Mouse (Mus musculus): ENCODE results near the gene Tmem175. TPM values are rescaled to one million over a fixed set of nuclear protein-coding genes. Genes with fewer than 3 reads are reported as not detected.

Tmem175 gene
- polyA plus RNA-seq, 1 experiment: 67.1 TPM

DNA sequence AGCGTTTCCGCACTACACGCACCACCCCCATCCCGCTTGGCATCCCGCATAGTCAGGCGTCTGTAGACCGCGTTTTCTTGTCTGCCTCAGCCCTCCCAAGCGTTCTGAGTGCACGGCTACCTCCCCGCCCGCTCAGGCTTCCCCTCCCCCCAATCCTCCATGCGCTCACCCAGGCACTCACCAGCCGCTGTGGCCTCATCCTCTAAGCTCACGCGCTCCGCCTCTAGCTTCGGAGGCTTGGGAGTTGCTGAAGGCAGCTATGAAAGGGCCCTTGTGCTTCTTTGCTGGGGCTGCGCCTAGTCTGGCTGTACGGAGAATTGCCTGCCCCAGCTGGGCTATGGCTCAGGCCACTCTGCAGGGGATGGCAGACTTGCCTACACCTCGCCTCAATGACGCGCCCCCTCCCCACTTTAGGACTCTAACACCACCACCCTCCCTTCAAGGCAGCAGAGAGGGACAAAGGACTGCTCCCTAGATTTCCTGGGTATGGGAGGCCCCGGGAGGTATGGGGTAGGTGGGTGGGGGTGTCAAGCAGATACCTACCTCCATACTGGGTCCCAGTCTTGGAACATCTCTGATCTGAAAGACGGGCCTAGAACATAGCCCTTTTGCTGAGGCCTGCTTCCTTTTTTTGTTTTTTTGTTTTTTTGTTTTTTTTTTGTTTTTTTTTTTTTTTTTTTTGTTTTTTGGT lies 48.2 kb downstream of the Tmem175 start:
- Histone ChIP-seq H3K27me3 (replicated peaks; ENCODE audit: control insufficient read depth, insufficient read depth, low read length) (no peaks in the 10 kb centered on the region), H3K4me3 (ENCODE audit: insufficient read depth, low read depth, low read length) (peak overlapping the region; percentile 36; the same call in 1 of the 2 replicates), H3K36me3 (ENCODE audit: control insufficient read depth, insufficient read depth, low read length) (no peaks in the 10 kb centered on the region), H3K27ac (ENCODE audit: insufficient read depth, low read depth, low read length) (peak overlapping the region; percentile 90), H3K4me1 (ENCODE audit: control insufficient read depth, insufficient read depth, low read length) (peaks cover 22% of the 10 kb centered on the region)
- TF ChIP-seq CTCF (conservative IDR thresholded peaks at IDR 0.05; ENCODE audit: insufficient read depth, insufficient read length, low read depth, low read length) (no peak), POLR2A (IDR thresholded peaks at IDR 0.05; ENCODE audit: low read depth, low read length) (no peak)
- WGBS: 12% methylated on average over 25 of the region's 25 CpGs
- peak; percentile 69 for DNase-seq

- 76% methylated on average over 6 of the region's 6 CpGs for WGBS
- no peaks in the 10 kb centered on the region for H3K36me3 ChIP-seq (ENCODE audit: control insufficient read depth, insufficient read depth, low read length)
Measured at GRCm38 (mm10) chr5:108678296-108678854, 48.8 kb downstream of the Tmem175 start.

DNA sequence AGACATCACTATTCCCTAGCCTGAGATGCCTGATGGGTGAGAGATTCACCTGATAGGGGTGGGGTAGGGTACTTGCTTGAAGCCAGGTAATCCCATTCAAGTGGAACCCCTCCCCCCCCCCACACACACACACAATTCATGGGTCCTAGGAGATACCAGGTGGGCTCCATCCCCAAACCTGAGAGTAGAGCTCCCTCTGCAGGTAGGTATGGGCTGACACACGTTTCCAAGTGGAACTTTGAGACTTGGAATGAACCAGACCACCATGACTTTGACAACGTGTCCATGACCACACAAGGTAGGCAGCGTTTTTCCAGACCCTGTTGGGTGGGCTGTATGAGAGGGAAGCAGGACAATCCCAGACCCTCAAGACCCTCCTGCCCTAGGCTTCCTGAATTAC lies 50.3 kb downstream of the Tmem175 start:
- no peak for TF ChIP-seq POLR2A (IDR thresholded peaks at IDR 0.05; ENCODE audit: low read depth, low read length)
- TF ChIP-seq CTCF (conservative IDR thresholded peaks at IDR 0.05; ENCODE audit: insufficient read depth, insufficient read length, low read depth, low read length): peak; percentile 67
- Histone ChIP-seq H3K4me3 (ENCODE audit: insufficient read depth, low read depth, low read length) (no peak overlapping the region), H3K27me3 (replicated peaks; ENCODE audit: control insufficient read depth, insufficient read depth, low read length) (no peaks in the 10 kb centered on the region), H3K4me1 (ENCODE audit: control insufficient read depth, insufficient read depth, low read length) (peaks cover 19% of the 10 kb centered on the region), H3K27ac (ENCODE audit: insufficient read depth, low read depth, low read length) (no peak overlapping the region), H3K36me3 (ENCODE audit: control insufficient read depth, insufficient read depth, low read length) (no peaks in the 10 kb centered on the region)
- no peak for DNase-seq
- 53% methylated on average over 3 of the region's 3 CpGs for WGBS

More at GRCm38 (mm10) chr5:108678296-108678854, 48.8 kb downstream of the Tmem175 start:
- Histone ChIP-seq H3K27me3 (replicated peaks; ENCODE audit: control insufficient read depth, insufficient read depth, low read length) (no peaks in the 10 kb centered on the region), H3K27ac (ENCODE audit: insufficient read depth, low read depth, low read length) (peak overlapping the region; percentile 70), H3K4me3 (ENCODE audit: insufficient read depth, low read depth, low read length) (no peak overlapping the region), H3K4me1 (ENCODE audit: control insufficient read depth, insufficient read depth, low read length) (peaks cover 22% of the 10 kb centered on the region)
- peak; percentile 87 for DNase-seq
- no peak for TF ChIP-seq CTCF (conservative IDR thresholded peaks at IDR 0.05; ENCODE audit: insufficient read depth, insufficient read length, low read depth, low read length)
- TF ChIP-seq POLR2A (IDR thresholded peaks at IDR 0.05; ENCODE audit: low read depth, low read length): peak; percentile 19

GRCm38 (mm10) chr5:108680871-108681270 lies 51.3 kb downstream of the Tmem175 start:
- H3K4me1 ChIP-seq (ENCODE audit: control insufficient read depth, insufficient read depth, low read length): peaks cover 15% of the 10 kb centered on the region
- 95% methylated on average over 6 of the region's 6 CpGs for WGBS
- no peaks in the 10 kb centered on the region for H3K36me3 ChIP-seq (ENCODE audit: control insufficient read depth, insufficient read depth, low read length)
- no peaks in the 10 kb centered on the region for H3K27me3 ChIP-seq (replicated peaks; ENCODE audit: control insufficient read depth, insufficient read depth, low read length)
- no peak overlapping the region for H3K4me3 ChIP-seq (ENCODE audit: insufficient read depth, low read depth, low read length)
- DNase-seq: no peak
- TF ChIP-seq POLR2A (IDR thresholded peaks at IDR 0.05; ENCODE audit: low read depth, low read length) (no peak), CTCF (conservative IDR thresholded peaks at IDR 0.05; ENCODE audit: insufficient read depth, insufficient read length, low read depth, low read length) (no peak)
- H3K27ac ChIP-seq (ENCODE audit: insufficient read depth, low read depth, low read length): no peak overlapping the region

DNA sequence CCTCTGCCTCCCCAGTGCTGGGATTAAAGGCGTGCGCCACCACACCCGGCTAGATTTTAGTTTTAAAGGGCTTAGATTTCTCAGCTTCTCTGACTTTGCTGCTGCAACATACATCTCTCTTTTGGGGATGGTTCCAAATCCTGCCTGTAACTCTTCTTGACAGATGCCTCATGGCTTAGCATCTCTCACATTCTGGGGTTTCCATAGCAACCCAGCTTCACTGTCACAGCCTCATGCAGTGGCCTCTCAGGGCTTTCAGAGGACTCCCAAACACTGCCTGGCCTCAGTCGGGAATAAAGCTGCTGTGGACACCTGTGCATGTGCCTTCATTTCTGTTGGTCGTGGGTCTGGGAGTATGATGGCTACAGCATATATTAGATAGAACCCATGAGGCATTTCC lies 59.5 kb downstream of the Tmem175 start:
- TF ChIP-seq POLR2A (IDR thresholded peaks at IDR 0.05; ENCODE audit: low read depth, low read length) (no peak), CTCF (conservative IDR thresholded peaks at IDR 0.05; ENCODE audit: insufficient read depth, insufficient read length, low read depth, low read length) (no peak)
- Histone ChIP-seq H3K4me1 (ENCODE audit: control insufficient read depth, insufficient read depth, low read length) (peaks cover 3% of the 10 kb centered on the region; the same call in 1 of the 2 replicates), H3K27ac (ENCODE audit: insufficient read depth, low read depth, low read length) (no peak overlapping the region), H3K36me3 (ENCODE audit: control insufficient read depth, insufficient read depth, low read length) (no peaks in the 10 kb centered on the region), H3K27me3 (replicated peaks; ENCODE audit: control insufficient read depth, insufficient read depth, low read length) (no peaks in the 10 kb centered on the region), H3K4me3 (ENCODE audit: insufficient read depth, low read depth, low read length) (no peak overlapping the region)
- 81% methylated on average over 5 of the region's 5 CpGs for whole genome bisulfite sequencing
- no peak for DNase-seq

- no peaks in the 10 kb centered on the region for H3K36me3 ChIP-seq (ENCODE audit: control insufficient read depth, insufficient read depth, low read length)
- whole genome bisulfite sequencing: 73% methylated on average over 4 of the region's 4 CpGs
- H3K4me3 ChIP-seq (ENCODE audit: insufficient read depth, low read depth, low read length): no peak overlapping the region
- H3K27me3 ChIP-seq (replicated peaks; ENCODE audit: control insufficient read depth, insufficient read depth, low read length): no peaks in the 10 kb centered on the region
- no peak for DNase-seq
- peaks cover 3% of the 10 kb centered on the region; the same call in 1 of the 2 replicates for H3K4me1 ChIP-seq (ENCODE audit: control insufficient read depth, insufficient read depth, low read length)
- 0 out of 2 replicates have a peak, but pooled peaks have one; percentile 14 for TF ChIP-seq CTCF (conservative IDR thresholded peaks at IDR 0.05; ENCODE audit: insufficient read depth, insufficient read length, low read depth, low read length)
- TF ChIP-seq POLR2A (IDR thresholded peaks at IDR 0.05; ENCODE audit: low read depth, low read length): no peak
- H3K27ac ChIP-seq (ENCODE audit: insufficient read depth, low read depth, low read length): no peak overlapping the region
Measured at GRCm38 (mm10) chr5:108691152-108691551, 61.6 kb downstream of the Tmem175 start.

- peak; percentile 83 for DNase-seq
- H3K27me3 ChIP-seq (replicated peaks; ENCODE audit: control insufficient read depth, insufficient read depth, low read length): no peaks in the 10 kb centered on the region
- 2% methylated on average over 17 of the region's 18 CpGs for WGBS
- peaks cover 3% of the 10 kb centered on the region; the same call in 1 of the 2 replicates for H3K4me1 ChIP-seq (ENCODE audit: control insufficient read depth, insufficient read depth, low read length)
- H3K27ac ChIP-seq (ENCODE audit: insufficient read depth, low read depth, low read length): no peak within 1 kb of the TSS
- H3K4me3 ChIP-seq (ENCODE audit: insufficient read depth, low read depth, low read length): peak within 1 kb of the TSS; percentile 55
- H3K36me3 ChIP-seq (ENCODE audit: control insufficient read depth, insufficient read depth, low read length): no peaks in the 10 kb centered on the region
- TF ChIP-seq CTCF (conservative IDR thresholded peaks at IDR 0.05; ENCODE audit: insufficient read depth, insufficient read length, low read depth, low read length) (peak; percentile 54), POLR2A (IDR thresholded peaks at IDR 0.05; ENCODE audit: low read depth, low read length) (no peak)
Measured at GRCm38 (mm10) chr5:108692271-108692670, 62.7 kb downstream of the Tmem175 start, which contains the start of gene Fgfrl1. Gene Fgfrl1 (plus strand): TSS chr5:108692382.
